Mouse (Mus musculus): ENCODE data around the gene Stac3.
A peak's percentile ranks its signal among the peaks of the same experiment; 100 is the strongest.

Stac3 gene

GRCm38 (mm10) chr10:127526681-127527080, 25.2 kb downstream of the Stac3 start:
- peak; percentile 81 for DNase-seq

- DNase-seq: peak; percentile 48
Measured at GRCm38 (mm10) chr10:127527481-127527880, 26.0 kb downstream of the Stac3 start.

- no peak for DNase-seq
Measured at GRCm38 (mm10) chr10:127530945-127531344, 29.5 kb downstream of the Stac3 start.

GRCm38 (mm10) chr10:127531548-127531947, 30.1 kb downstream of the Stac3 start:
- peak; percentile 67 for DNase-seq

- peak; percentile 61 for DNase-seq
Measured at GRCm38 (mm10) chr10:127534036-127534928, 32.8 kb downstream of the Stac3 start, which contains the start of gene Nxph4. TSS of gene Nxph4 (minus strand) at chr10:127534559.

- DNase-seq: no peak
Measured at GRCm38 (mm10) chr10:127534929-127535384, 33.5 kb downstream of the Stac3 start.

- peak; percentile 85 for DNase-seq
Measured at GRCm38 (mm10) chr10:127536586-127537314, 35.3 kb downstream of the Stac3 start.

- peak; percentile 87 for DNase-seq
Measured at GRCm38 (mm10) chr10:127537854-127538583, 36.5 kb downstream of the Stac3 start.

GRCm38 (mm10) chr10:127541510-127541909, 40.0 kb downstream of the Stac3 start:
- no peak for DNase-seq

- peak; percentile 87 for DNase-seq
Measured at GRCm38 (mm10) chr10:127542084-127542483, 40.6 kb downstream of the Stac3 start.

GRCm38 (mm10) chr10:127542720-127543119, 41.2 kb downstream of the Stac3 start:
- DNase-seq: peak; percentile 79

GRCm38 (mm10) chr10:127543916-127544315, 42.4 kb downstream of the Stac3 start:
- no peak for DNase-seq

- no peak for DNase-seq
Measured at GRCm38 (mm10) chr10:127544375-127544774, 42.9 kb downstream of the Stac3 start.

GRCm38 (mm10) chr10:127546505-127546904, 45.0 kb downstream of the Stac3 start:
- DNase-seq: no peak

GRCm38 (mm10) chr10:127548236-127548635, 46.8 kb downstream of the Stac3 start:
- DNase-seq: no peak

- no peak for DNase-seq
Measured at GRCm38 (mm10) chr10:127549892-127550291, 48.4 kb downstream of the Stac3 start.

GRCm38 (mm10) chr10:127555703-127556102, 54.2 kb downstream of the Stac3 start:
- DNase-seq: peak; percentile 87

GRCm38 (mm10) chr10:127557397-127557796, 55.9 kb downstream of the Stac3 start:
- peak; percentile 50 for DNase-seq
